Mouse (Mus musculus): ENCODE measurements around the gene Pidd1.

- TF ChIP-seq CTCF (IDR thresholded peaks at IDR 0.05; ENCODE audit: insufficient read depth, low read length) = no peak
- TF ChIP-seq POLR2A (IDR thresholded peaks at IDR 0.05; ENCODE audit: borderline replicate concordance, extremely low read depth, low read depth, low read length) = no peak
Observed at GRCm38 (mm10) chr7:141460001-141460390, 16.2 kb upstream of the Pidd1 start.

Data from lung, adult 2 months (tissue).